In the genomic region with DNA sequence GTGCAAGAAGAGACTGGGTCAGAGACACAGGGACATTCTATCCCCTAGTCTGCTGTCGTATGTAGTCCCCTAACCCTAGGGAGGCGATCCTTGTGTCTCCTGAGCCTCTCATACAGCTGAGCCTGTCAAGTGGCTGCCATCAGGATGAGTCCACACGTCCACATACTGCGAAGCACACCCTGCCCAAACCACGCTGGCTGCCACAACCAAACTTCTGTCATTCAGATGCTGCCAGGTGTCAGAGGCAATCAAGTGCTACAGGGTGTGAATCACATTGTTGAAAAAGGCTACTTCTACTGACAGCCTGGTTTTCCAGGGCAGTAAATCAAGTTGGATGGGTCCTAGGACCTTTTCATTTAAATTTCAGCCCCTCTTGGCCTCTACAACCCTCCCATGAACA, we compare ENCODE assay signal across 18 mouse cellular contexts. TPM values are rescaled to one million over a fixed set of nuclear protein-coding genes. Genes with fewer than 3 reads are reported as not detected.
DNase-seq lines count a peak whose midpoint lies in the region; ATAC-seq and TF ChIP-seq lines count a peak whose summit lies in the region.
"Had no signal": no experiment of that assay in that cellular context is flagged by ENCODE, and none has a peak within 500 bp of the region (broad histone marks: within the 10 kb centered on the region; RNA-seq: fewer than 3 reads in every experiment).

No protein-coding gene starts in this region.

- no peaks in the 10 kb centered on the region for H3K27me3 ChIP-seq in E14TG2a.4 (ENCODE audit: insufficient read depth, low read length)
- H3K27me3 ChIP-seq in myocyte (ENCODE audit: control insufficient read depth, insufficient read depth, insufficient read length): no peaks in the 10 kb centered on the region
- no peaks in the 10 kb centered on the region for H3K27me3 ChIP-seq in intestine, embryonic 15.5 days (replicated peaks)
- H3K27me3 ChIP-seq: embryonic facial prominence, embryonic 12.5 days had no signal

- peak; percentile 22 for DNase-seq in Muller cell, postnatal 12 days (ENCODE audit: inconsistent ontology term)
- DNase-seq in heart, postnatal 36 days: no peak
- DNase-seq: adrenal gland, adult 8-10 months; adrenal gland, postnatal 14 days; adrenal gland, postnatal 36 days; cerebellum, adult 11-12 months; cerebellum, adult 2 months; cerebellum, adult 9-10 months; cerebellum, postnatal 10 days had no signal

- no peak overlapping the region for H3ac ChIP-seq in myocyte (ENCODE audit: control insufficient read depth, insufficient read length)

- no peak overlapping the region for H3K9ac ChIP-seq in intestine, embryonic 15.5 days
- H3K9ac ChIP-seq: embryonic facial prominence, embryonic 12.5 days had no signal

- H3K36me3 ChIP-seq in E14TG2a.4 (ENCODE audit: insufficient read depth, low read length): peaks cover 98% of the 10 kb centered on the region
- H3K36me3 ChIP-seq in myocyte (ENCODE audit: control insufficient read depth, insufficient read depth): peaks cover 56% of the 10 kb centered on the region
- H3K36me3 ChIP-seq in intestine, embryonic 15.5 days: peaks cover 85% of the 10 kb centered on the region

- intact Hi-C loops in heart, postnatal 36 days (cut with DNase I): no loop called here

- H3K4me2 ChIP-seq in myocyte (ENCODE audit: low read depth): no peak overlapping the region
- no peak overlapping the region for H3K4me2 ChIP-seq in intestine, embryonic 15.5 days (replicated peaks)
- H3K4me2 ChIP-seq: embryonic facial prominence, embryonic 12.5 days had no signal

- TF ChIP-seq CTCF in E14TG2a.4 (conservative IDR thresholded peaks at IDR 0.05; ENCODE audit: low read length): no peak

- no peak overlapping the region for H3K27ac ChIP-seq in intestine, embryonic 15.5 days
- H3K27ac ChIP-seq: embryonic facial prominence, embryonic 10.5 days; embryonic facial prominence, embryonic 12.5 days had no signal

- peaks cover 58% of the 10 kb centered on the region for H3K4me1 ChIP-seq in E14TG2a.4 (replicated peaks; ENCODE audit: low read depth, low read length)
- H3K4me1 ChIP-seq in intestine, embryonic 15.5 days (replicated peaks): no peaks in the 10 kb centered on the region
- H3K4me1 ChIP-seq: embryonic facial prominence, embryonic 10.5 days; embryonic facial prominence, embryonic 12.5 days had no signal

- H3K4me3 ChIP-seq in E14TG2a.4 (replicated peaks; ENCODE audit: low read length): peak overlapping the region; percentile 69
- H3K4me3 ChIP-seq in myocyte: no peak overlapping the region
- no peak overlapping the region for H3K4me3 ChIP-seq in intestine, embryonic 15.5 days (replicated peaks)
- H3K4me3 ChIP-seq: embryonic facial prominence, embryonic 10.5 days; embryonic facial prominence, embryonic 12.5 days had no signal

- no peak for ATAC-seq in intestine, embryonic 15.5 days
- ATAC-seq: activated CD4-positive, CD25-positive, alpha-beta regulatory T cell, adult 4 months; forebrain, embryonic 14.5 days; forebrain, embryonic 16.5 days had no signal

- no peak for TF ChIP-seq POLR2A in myocyte (IDR thresholded peaks at IDR 0.05; ENCODE audit: insufficient read length, low read depth)

- no peaks in the 10 kb centered on the region for H3K9me3 ChIP-seq in E14TG2a.4 (ENCODE audit: low read length)
- H3K9me3 ChIP-seq in intestine, embryonic 15.5 days: no peaks in the 10 kb centered on the region
- H3K9me3 ChIP-seq: embryonic facial prominence, embryonic 10.5 days; embryonic facial prominence, embryonic 12.5 days; G1E had no signal

- WGBS in intestine, embryonic 15.5 days: 89% methylated on average over 5 of the region's 5 CpGs

- H3K79me2 ChIP-seq in myocyte (ENCODE audit: control insufficient read depth, insufficient read depth): peaks cover 4% of the 10 kb centered on the region

TF ChIP-seq in myocyte, 11 proteins besides CTCF, POLR2A, EP300 and RAD21:
- TF ChIP-seq MYOG (IDR thresholded peaks at IDR 0.05; ENCODE audit: control insufficient read depth in 1 of 3, insufficient read depth in 1 of 3, insufficient read length in 2 of 3, low read depth in 2 of 3) (peak in 1 of 3 experiments; percentile 69), MAX (IDR thresholded peaks at IDR 0.05; ENCODE audit: low read depth) (no peak), POLR2AphosphoS2 (IDR thresholded peaks at IDR 0.05; ENCODE audit: insufficient read length, low read depth) (peak; percentile 47), MYOD1 (IDR thresholded peaks at IDR 0.05; ENCODE audit: control insufficient read depth in 1 of 3, insufficient read length in 2 of 3, low read depth in 2 of 3) (peak in 2 of 3 experiments; percentile 58 to 81)

RNA-seq across cellular contexts. Expression of a gene that starts 9.3 kb away (rescaled TPM):
- 0.46 TPM for polyA plus RNA-seq in myocyte (2012; fragmentation: generic; extraction: Trizol)
- polyA plus RNA-seq in intestine, embryonic 15.5 days (2015; fragmentation: Nextera tagmentation; extraction: Ambion mirVana): 32.3 and 32.5 TPM in 2 replicates
- 10 to 100 TPM; 66.1 to 85.9 TPM for total RNA-seq in heart, postnatal 36 days (2021)
- polyA plus RNA-seq: G1E had no signal

RNA-seq across cellular contexts. Expression of a gene that starts 30.4 kb away (rescaled TPM):
- 7,028 TPM for polyA plus RNA-seq in myocyte (2012; fragmentation: generic; extraction: Trizol)
- 3.3 and 6.4 TPM in 2 replicates for polyA plus RNA-seq in intestine, embryonic 15.5 days (2015; fragmentation: Nextera tagmentation; extraction: Ambion mirVana)
- 1,000 to 10,000 TPM; 4,706 to 5,436 TPM for total RNA-seq in heart, postnatal 36 days (2021)
- polyA plus RNA-seq: activated CD4-positive, CD25-positive, alpha-beta regulatory T cell, adult 4 months had no signal

RNA-seq across cellular contexts. Expression of a gene that starts 39.0 kb away (rescaled TPM):
- polyA plus RNA-seq in myocyte (2012; fragmentation: generic; extraction: Trizol): 266 TPM
- polyA plus RNA-seq in intestine, embryonic 15.5 days (2015; fragmentation: Nextera tagmentation; extraction: Ambion mirVana): 280 and 297 TPM in 2 replicates
- 100 to 1,000 TPM; 128 to 143 TPM for total RNA-seq in heart, postnatal 36 days (2021)

RNA-seq across cellular contexts. Expression of a gene that starts 39.9 kb away (rescaled TPM):
- 1.8 TPM for polyA plus RNA-seq in myocyte (2012; fragmentation: generic; extraction: Trizol)
- polyA plus RNA-seq in intestine, embryonic 15.5 days (2015; fragmentation: Nextera tagmentation; extraction: Ambion mirVana): 0.91 and 0.96 TPM in 2 replicates
- total RNA-seq in heart, postnatal 36 days (2021): 10 to 100 TPM; 14.2 to 18.3 TPM
- polyA plus RNA-seq: activated CD4-positive, CD25-positive, alpha-beta regulatory T cell, adult 4 months; G1E had no signal

RNA-seq across cellular contexts. Expression of a gene that starts 46.9 kb away (rescaled TPM):
- 243 TPM for polyA plus RNA-seq in myocyte (2012; fragmentation: generic; extraction: Trizol)
- 261 and 315 TPM in 2 replicates for polyA plus RNA-seq in intestine, embryonic 15.5 days (2015; fragmentation: Nextera tagmentation; extraction: Ambion mirVana)
- total RNA-seq in heart, postnatal 36 days (2021): 10 to 100 TPM; 19.5 to 19.9 TPM
- polyA plus RNA-seq: activated CD4-positive, CD25-positive, alpha-beta regulatory T cell, adult 4 months had no signal

Comparison
In these comparisons a context has a peak if more than half of its experiments do, and no peak if none do; other contexts are left out.
1. RNA of a gene that starts 9.3 kb away (polyA plus RNA-seq): 32.3 to 32.5 TPM in intestine, embryonic 15.5 days; 0.46 TPM in myocyte (single experiment); every median in the first group is over 10 times any median in the second.
2. RNA of a gene that starts 30.4 kb away (polyA plus RNA-seq): 7,028 TPM in myocyte (single experiment); 3.3 to 6.4 TPM in intestine, embryonic 15.5 days; every median in the first group is over 100 times any median in the second.